Mouse (Mus musculus) kidney, adult 2 months (tissue): Measurements from ENCODE around the gene Olfr467.

Experiments used
- CTCF ChIP-seq: fragments of 200-500 bp; conservative IDR thresholded peaks from 2 replicates; pipeline ENCODE4 v1.5.1; 2011; ENCODE audit warnings: low read depth, mild to moderate bottlenecking, control low read depth, low read length, moderate library complexity, mixed read lengths; ENCODE audit not compliant: insufficient read depth, insufficient read length
- POLR2A ChIP-seq: fragments of 200-500 bp; IDR thresholded peaks from one replicate; pipeline ENCODE4 v1.6.1; 2011; ENCODE audit warnings: low read depth, low read length, control low read depth

- TF ChIP-seq CTCF: no peak
- no peak for TF ChIP-seq POLR2A
These were observed 9.9 kb upstream of the Olfr467 start for GRCm38 (mm10) chr7:107802138-107802537.
